Mouse (Mus musculus) forebrain, embryonic 10.5 days (tissue): ENCODE results near the gene Zfp57. TPM values are rescaled to one million over a fixed set of nuclear protein-coding genes. Genes with fewer than 3 reads are reported as not detected.
"Not testable (repeated sequence)": the region's sequence is repeated elsewhere in the genome, so short reads cannot be mapped to it uniquely, and the experiment has no call there.

Experiments
- DNase-seq: peaks from one replicate; pipeline ENCODE4 v3.0.0-alpha.2; 2017; ENCODE audit warnings: low spot score; ENCODE audit errors: extremely low spot score
- H3K27ac ChIP-seq: fragments of 300-500 bp; sonication (generic); 2 replicates; pipeline ENCODE4 v1.5.1; 2016; ENCODE audit warnings: mild to moderate bottlenecking
- H3K27me3 ChIP-seq: fragments of 300-500 bp; sonication (generic); 2 replicates; pipeline ENCODE4 v1.6.1; 2016; ENCODE audit warnings: mild to moderate bottlenecking; ENCODE audit not compliant: poor library complexity, severe bottlenecking
- H3K36me3 ChIP-seq: fragments of 300-500 bp; sonication (generic); replicated peaks from 2 replicates; pipeline ENCODE4 v1.6.1; 2016; ENCODE audit warnings: mild to moderate bottlenecking, moderate library complexity
- H3K4me1 ChIP-seq: fragments of 300-500 bp; sonication (generic); 2 replicates; pipeline ENCODE4 v1.6.1; 2016
- H3K4me3 ChIP-seq: fragments of 300-500 bp; sonication (generic); 2 replicates; pipeline ENCODE4 v1.5.1; 2016; ENCODE audit warnings: mild to moderate bottlenecking, moderate library complexity
- H3K9me3 ChIP-seq: fragments of 300-500 bp; sonication (generic); 2 replicates; pipeline ENCODE4 v1.6.1; 2016; ENCODE audit warnings: mild to moderate bottlenecking, moderate library complexity
- WGBS: fragments of 180-500 bp; shearing (Covaris S2); methylation state at CpG from one replicate; pipeline ENCODE4 v1.1.7; 2016; 5-methylcytosine and 5-hydroxymethylcytosine counted together
- polyA plus RNA-seq: library from polyadenylated mRNA; unstranded; fragments of >200 nt; fragmentation: Nextera tagmentation; extraction: Ambion mirVana; gene quantifications from 2 replicates; pipeline ENCODE4 v1.2.1, GENCODE M21; 2016

The Zfp57 gene
- polyA plus RNA-seq, 1 experiment from 2014 or later = 81.0 TPM

DNA sequence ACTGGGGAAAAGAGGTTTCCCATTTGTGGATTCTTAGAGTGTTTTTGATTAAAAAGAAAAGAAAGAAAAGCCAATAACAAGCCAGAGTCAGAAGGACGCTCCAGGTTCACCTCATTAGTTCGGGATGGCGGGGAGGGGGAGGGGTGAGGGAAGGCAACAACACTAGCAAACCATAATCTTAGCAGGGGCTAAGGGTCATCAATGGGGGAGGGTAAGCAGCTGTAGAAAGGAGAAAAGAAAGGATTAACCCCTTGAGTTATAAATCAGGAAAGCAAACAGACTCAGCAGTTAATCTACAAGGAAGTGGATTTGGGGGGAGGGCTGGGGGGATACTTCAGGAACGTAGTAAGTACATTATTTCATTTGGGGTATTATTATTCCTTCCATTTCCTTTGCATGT, 19.1 kb upstream of the Zfp57 start:
- no peak for DNase-seq
- Histone ChIP-seq H3K36me3 (no peaks in the 10 kb centered on the region), H3K27ac (0 out of 2 replicates have a peak overlapping the region, but pooled peaks have one; percentile 31), H3K9me3 (no peaks in the 10 kb centered on the region), H3K4me3 (peak overlapping the region; percentile 27), H3K4me1 (peaks cover 19% of the 10 kb centered on the region), H3K27me3 (peaks cover 35% of the 10 kb centered on the region)
- WGBS = 2% methylated on average over 4 of the region's 4 CpGs

DNA sequence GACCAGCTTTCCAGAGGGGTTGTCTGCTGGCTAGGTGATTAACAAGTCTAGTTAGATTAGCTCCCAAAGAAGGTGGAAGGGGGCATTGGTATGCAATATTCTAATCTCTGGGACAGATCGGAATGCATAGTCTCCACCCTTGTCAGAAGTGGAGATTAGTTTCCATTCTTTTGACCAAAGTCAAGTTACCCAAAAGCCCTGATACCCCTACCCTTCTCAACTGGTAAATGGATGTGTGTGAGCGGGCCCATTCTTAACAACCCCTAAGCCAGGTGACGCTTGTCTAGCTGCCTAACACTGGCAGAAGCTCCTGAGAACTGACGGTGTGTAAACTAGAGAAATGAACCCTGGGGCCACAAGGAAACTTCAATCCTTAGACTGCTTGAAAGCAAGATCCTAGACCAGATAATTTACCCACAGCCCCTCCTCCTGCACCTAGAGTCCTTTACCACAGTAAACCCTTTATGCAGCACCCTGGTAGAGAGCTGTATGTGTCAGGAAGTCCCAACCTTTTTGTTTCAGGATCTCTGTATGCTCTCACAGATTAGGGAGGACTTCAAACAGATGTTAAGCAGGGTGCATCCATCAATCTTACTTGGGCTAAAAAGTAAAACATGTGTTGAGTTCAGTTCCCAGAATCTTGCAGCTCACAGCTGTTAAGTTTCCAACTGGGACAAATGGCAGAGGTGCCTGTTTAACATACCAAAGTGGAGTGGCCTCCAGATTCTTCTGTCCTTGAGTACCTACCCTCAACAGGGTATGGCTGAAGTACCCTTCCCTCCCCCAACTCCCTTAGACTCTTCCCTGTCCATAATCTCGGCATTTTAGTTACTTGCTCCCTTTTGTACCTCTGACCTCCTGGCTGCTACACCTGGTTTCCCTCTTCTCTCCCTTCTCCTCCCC, 18.5 kb upstream of the Zfp57 start:
- no peak overlapping the region for H3K4me3 ChIP-seq

DNA sequence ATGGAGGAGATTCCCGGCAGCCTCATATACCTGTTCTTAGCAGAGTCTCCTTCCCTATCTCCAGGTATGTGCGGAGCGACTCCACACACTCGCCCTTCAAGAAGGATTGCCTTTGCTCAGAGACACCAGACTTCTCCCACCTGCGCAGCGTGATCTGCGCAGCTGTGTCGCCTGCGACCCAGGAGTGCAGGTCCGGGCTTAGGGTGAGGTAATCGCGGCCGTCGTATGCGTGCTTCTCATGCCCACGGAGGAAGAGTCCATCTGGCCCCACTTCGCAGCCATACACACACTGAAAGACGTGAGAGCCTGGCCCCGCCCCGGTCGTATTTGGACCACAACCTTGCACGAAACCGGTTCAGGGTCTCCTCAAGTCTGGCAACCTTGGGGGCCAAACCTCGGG, 12.5 kb upstream of the Zfp57 start:
- Histone ChIP-seq H3K36me3 (no peaks in the 10 kb centered on the region), H3K4me3 (peak overlapping the region; percentile 27), H3K27me3 (peaks cover 39% of the 10 kb centered on the region), H3K4me1 (peaks cover 6% of the 10 kb centered on the region; the same call in 1 of the 2 replicates), H3K27ac (no peak overlapping the region), H3K9me3 (no peaks in the 10 kb centered on the region)
- 5% methylated on average over 24 of the region's 24 CpGs for WGBS
- DNase-seq = no peak

More for the DNA sequence above, 18.5 kb upstream of the Zfp57 start:
- Histone ChIP-seq H3K27me3 (peaks cover 42% of the 10 kb centered on the region), H3K36me3 (no peaks in the 10 kb centered on the region), H3K4me1 (peaks cover 19% of the 10 kb centered on the region), H3K27ac (no peak overlapping the region), H3K9me3 (no peaks in the 10 kb centered on the region)
- WGBS = 28% methylated on average over 5 of the region's 5 CpGs
- no peak for DNase-seq

DNA sequence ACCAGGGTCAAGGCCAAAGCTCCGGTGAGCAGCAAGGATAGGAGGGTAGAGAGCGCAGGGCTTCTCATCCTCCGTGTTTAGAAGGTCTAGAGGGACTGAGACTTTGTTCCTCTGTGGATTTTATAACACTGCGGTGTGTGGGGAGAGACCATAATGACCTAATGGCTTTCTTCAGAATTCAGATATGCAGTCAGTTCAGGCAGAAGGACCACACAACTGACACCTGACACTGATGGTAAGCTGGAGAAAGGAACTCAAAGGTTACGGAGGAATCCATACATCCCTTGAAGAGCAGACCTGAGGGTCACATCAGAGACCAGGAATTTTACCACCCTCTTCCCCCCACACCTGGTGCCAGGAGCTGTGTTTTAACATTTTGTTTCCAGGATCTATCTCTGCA, 11.5 kb upstream of the Zfp57 start, which contains the start of gene H2-M5:
Gene H2-M5 (minus strand): TSS at position 101 of the 400 bp plus-strand sequence.
- no peak for DNase-seq
- no peaks in the 10 kb centered on the region for H3K9me3 ChIP-seq
- H3K27me3 ChIP-seq = peaks cover 39% of the 10 kb centered on the region
- H3K36me3 ChIP-seq = no peaks in the 10 kb centered on the region
- no peak within 1 kb of the TSS for H3K27ac ChIP-seq
- 14% methylated on average over 5 of the region's 5 CpGs for WGBS
- peak within 1 kb of the TSS; percentile 27 for H3K4me3 ChIP-seq
- H3K4me1 ChIP-seq = peaks cover 6% of the 10 kb centered on the region; the same call in 1 of the 2 replicates

DNA sequence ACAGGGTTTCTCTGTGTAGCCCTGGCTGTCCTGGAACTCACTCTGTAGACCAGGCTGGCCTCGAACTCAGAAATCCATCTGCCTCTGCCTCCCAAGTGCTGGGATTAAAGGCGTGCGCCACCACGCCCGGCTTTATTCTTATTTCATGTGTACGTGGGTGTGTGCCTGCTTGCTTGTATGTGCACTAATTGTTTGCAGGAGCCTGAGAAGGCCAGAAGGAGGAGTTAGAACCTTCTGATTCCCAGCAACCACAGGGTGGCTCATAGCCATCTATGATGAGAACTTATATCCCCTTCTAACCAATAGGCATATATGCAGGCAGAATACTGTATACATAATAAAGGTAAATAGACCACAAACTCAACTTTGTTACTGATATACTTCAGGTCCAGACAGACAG, 10.3 kb upstream of the Zfp57 start:
- not testable (repeated sequence) for DNase-seq, H3K4me3 ChIP-seq
- WGBS = 90% methylated on average over 6 of the region's 6 CpGs

DNA sequence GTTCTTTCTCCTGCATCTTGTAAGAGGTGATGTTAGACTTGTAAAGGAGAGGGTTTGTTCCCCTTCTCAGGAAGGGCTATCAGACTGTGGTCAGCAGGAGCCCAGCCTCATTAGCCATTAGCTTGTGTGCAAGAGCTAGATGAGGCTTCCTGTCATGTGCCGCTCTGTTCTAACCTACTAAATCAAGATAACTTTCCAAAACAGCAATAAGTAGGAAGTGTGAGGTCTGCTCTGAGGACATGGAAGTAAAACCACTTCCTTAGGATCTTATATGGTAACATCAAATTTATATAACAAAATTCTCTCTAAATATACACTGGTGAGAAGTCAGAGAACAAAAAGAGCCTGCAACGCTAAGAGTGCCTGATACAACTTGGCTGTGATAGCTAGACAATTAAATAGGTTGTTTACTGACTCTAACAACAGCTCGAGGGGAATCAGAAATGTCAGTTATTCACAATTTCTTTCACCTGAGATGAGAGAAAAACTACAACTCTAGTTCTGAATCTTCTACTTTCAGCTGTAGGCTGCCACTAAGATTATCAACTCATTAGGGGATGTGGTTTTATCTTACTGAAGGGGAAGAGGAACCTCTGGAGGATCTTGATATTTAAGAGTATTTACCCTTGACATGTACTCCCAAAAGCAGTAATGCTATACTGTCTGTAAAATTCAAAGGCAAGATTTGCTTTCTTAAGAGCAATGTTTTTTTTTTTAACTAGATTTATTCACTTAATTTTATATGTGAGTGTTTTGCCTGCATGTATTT, 8.4 kb upstream of the Zfp57 start:
- Histone ChIP-seq H3K27ac (no peak overlapping the region), H3K4me1 (peaks cover 6% of the 10 kb centered on the region; the same call in 1 of the 2 replicates), H3K4me3 (no peak overlapping the region), H3K27me3 (peaks cover 27% of the 10 kb centered on the region), H3K9me3 (no peaks in the 10 kb centered on the region), H3K36me3 (no peaks in the 10 kb centered on the region)
- WGBS = 86% methylated on average over 3 of the region's 3 CpGs
- no peak for DNase-seq

More for the DNA sequence above, 10.3 kb upstream of the Zfp57 start:
- not testable (repeated sequence) for H3K36me3 ChIP-seq, H3K4me1 ChIP-seq, H3K27ac ChIP-seq, H3K9me3 ChIP-seq
- H3K27me3 ChIP-seq = peaks cover 39% of the 10 kb centered on the region

DNA sequence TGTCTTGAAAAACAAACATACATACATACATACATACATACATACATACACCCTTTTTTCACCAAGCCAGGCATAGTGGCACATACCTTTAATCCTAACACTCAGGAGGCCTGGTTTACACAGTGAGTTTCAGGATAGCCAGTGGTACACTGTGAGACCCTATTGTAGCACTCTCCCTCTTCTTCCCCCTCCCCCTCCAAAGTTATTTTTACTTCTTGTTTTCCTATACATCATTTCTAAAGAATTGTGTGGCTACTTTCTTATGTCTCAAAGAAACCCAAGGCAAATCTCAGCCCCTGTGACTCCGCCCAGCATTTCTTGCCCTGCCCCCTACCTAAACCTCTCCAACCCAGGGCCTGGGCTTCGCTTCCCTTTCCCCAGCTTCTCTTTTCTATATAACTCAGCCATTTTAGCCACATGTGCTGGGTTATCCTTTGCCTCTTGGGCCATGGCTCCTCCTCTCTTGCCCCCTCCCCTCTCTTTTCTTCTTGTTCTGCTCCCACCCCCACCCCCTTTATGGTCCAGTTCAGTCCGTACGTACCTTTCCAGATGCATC, 7.1 kb upstream of the Zfp57 start:
- Histone ChIP-seq H3K27ac (no peak overlapping the region), H3K9me3 (no peaks in the 10 kb centered on the region), H3K4me3 (no peak overlapping the region), H3K36me3 (no peaks in the 10 kb centered on the region), H3K4me1 (peaks cover under 1% of the 10 kb centered on the region; the same call in 1 of the 2 replicates), H3K27me3 (peaks cover 14% of the 10 kb centered on the region)
- WGBS = 85% methylated on average over 4 of the region's 4 CpGs
- DNase-seq = no peak

DNA sequence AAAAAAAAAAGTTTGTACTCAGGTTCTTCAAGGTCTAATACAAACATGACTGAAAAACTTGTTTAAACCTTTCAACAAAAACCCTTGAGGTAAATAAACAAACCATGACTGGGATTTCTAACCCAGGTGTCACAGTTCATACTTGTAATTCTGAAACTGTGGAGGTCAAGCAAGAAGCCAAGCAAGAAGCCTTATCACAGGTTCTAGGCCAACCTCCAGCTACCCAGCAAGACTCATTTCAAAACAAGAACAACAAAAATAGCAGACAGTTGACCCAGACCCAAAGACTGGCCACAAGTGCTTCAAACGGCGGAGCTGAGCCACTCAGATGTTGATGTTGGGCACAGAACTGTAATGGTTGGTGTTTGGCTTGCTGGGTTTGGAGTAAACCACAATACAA, 6.4 kb upstream of the Zfp57 start:
- Histone ChIP-seq H3K36me3 (no peaks in the 10 kb centered on the region), H3K4me3 (no peak overlapping the region), H3K4me1 (no peaks in the 10 kb centered on the region), H3K27ac (no peak overlapping the region), H3K9me3 (no peaks in the 10 kb centered on the region), H3K27me3 (peaks cover 7% of the 10 kb centered on the region)
- WGBS = 84% methylated on average over 2 of the region's 2 CpGs
- DNase-seq = no peak

DNA sequence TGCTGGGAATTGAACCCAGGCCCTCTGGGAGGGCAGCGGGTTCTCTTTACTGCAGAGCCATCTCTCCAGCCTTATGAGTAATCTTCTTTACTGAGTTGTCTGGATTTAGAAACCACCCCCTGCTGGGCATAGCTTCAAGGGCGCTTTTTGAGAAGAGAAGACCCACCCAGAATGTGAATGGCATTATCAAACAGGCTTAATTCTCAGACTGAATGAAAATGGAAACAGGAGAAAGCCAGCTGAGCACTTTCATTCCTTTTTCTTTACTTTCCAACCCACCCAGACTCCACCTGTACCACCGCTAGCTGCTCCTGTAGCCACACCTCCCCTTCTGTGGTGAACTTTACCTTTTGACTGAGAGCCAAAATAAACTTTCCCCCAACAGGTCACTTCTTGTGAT, 5.5 kb upstream of the Zfp57 start:
- H3K4me3 ChIP-seq = no peak overlapping the region
- no peaks in the 10 kb centered on the region for H3K9me3 ChIP-seq
- no peak for DNase-seq
- no peaks in the 10 kb centered on the region; the same call in 1 of the 2 replicates for H3K27me3 ChIP-seq
- H3K4me1 ChIP-seq = no peaks in the 10 kb centered on the region
- no peak overlapping the region for H3K27ac ChIP-seq
- H3K36me3 ChIP-seq = no peaks in the 10 kb centered on the region
- 47% methylated on average over 3 of the region's 3 CpGs for WGBS

DNA sequence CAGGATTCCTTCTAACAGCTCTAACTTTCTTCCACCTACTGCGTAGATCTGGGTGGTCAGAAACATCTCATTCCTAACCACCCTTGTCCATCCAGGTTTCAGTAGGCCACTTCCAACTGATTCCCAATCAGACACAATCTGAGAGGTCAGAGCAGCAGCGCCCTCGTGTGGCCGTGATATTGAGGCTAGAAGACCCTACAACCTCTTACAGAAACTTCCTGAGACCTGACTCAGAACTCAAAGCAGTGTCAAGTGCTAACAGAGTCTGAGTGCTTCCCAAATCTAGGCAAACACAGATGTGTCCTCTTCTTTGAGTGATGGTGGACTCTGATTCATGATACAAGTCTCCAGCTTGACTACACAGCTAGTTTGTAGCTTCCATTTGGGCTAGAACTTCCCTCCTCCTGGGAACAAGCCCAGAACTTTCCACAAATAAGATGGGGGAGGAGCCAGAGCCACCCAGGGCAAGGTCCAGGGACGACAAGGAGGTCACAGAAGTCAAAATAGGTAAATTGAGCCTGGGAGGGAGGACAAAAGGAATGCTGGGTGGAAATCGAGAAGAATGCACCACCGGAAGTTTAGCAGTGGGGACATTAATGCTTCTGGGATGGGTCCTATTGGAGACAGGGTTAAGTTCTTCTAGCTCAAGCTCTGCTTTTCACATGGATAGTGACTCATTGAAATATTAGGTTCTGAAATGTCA, 3.8 kb upstream of the Zfp57 start:
- H3K36me3 ChIP-seq = no peaks in the 10 kb centered on the region
- 32% methylated on average over 7 of the region's 7 CpGs for WGBS
- H3K9me3 ChIP-seq = no peaks in the 10 kb centered on the region
- DNase-seq = peak; percentile 78
- no peak overlapping the region for H3K27ac ChIP-seq
- H3K4me1 ChIP-seq = 0 out of 2 replicates have a peak, but pooled peaks cover 5% of the 10 kb centered on the region
- H3K27me3 ChIP-seq = no peaks in the 10 kb centered on the region
- H3K4me3 ChIP-seq = no peak overlapping the region

DNA sequence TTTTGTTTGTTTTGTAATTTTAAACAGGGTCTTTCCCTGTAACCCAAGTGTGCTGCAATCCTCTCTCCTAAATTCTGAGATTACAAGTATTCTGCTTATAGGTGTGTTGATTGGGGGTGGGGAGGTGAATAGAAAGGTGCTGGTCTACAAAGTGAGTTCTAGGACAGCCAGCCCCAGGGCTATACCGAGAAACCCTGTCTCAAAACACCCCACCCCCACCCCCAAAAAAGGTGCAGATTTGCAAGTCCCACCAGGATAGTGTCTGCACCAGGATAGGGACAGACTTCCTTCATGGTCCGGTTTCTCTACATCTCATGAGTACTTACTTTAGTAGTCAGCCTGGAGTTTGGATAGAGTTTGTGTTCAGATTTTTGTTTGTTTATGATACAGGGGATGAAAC, 2.5 kb upstream of the Zfp57 start:
- Histone ChIP-seq H3K4me1 (peaks cover 16% of the 10 kb centered on the region), H3K27ac (no peak overlapping the region), H3K9me3 (no peaks in the 10 kb centered on the region), H3K27me3 (no peaks in the 10 kb centered on the region), H3K36me3 (no peaks in the 10 kb centered on the region), H3K4me3 (no peak overlapping the region)
- no peak for DNase-seq
- 83% methylated on average over 2 of the region's 2 CpGs for WGBS
